Mouse (Mus musculus) neural tube, embryonic 14.5 days (tissue): ENCODE measurements around the gene Mrpl4. TPM values are rescaled to one million over a fixed set of nuclear protein-coding genes. Genes with fewer than 3 reads are reported as not detected.

ENCODE experiments used
- microRNA counts: library from miRNA; unstranded; fragments of <30 nt; microRNA quantifications from one replicate; lab custom pipeline; 2016
- microRNA-seq: library from miRNA; unstranded; fragments of <30 nt; microRNA quantifications from one replicate; pipeline ENCODE4, GENCODE M21; 2016
- polyA plus RNA-seq: library from polyadenylated mRNA; unstranded; fragments of >200 nt; fragmentation: Nextera tagmentation; extraction: Ambion mirVana; gene quantifications from 2 replicates; pipeline ENCODE4 v1.2.1, GENCODE M21; 2014

Mrpl4 gene
- polyA plus RNA-seq, 1 experiment from 2014 or later, result 115 TPM

MicroRNAs within 50 kb of the gene (microRNA counts, 519-probe panel; counts per million panel counts)
- microRNA mmu-miR-1900 (lab: Ali Mortazavi, UCI), result not detected

Small RNA genes lying within 50 kb of the gene (microRNA-seq; reads per million reads assigned to microRNA genes)
- gene Mir1900, result not detected

Other genes starting within 250 kb of the Mrpl4 start
- 0.76 and 0.98 TPM in 2 replicates for gene Col5a3, start 187.7 kb upstream of the Mrpl4 start, polyA plus RNA-seq
- gene Rdh8, start 184.2 kb upstream of the Mrpl4 start, polyA plus RNA-seq, result not detected in 2 replicates
- gene A230050P20Rik, start 134.1 kb upstream of the Mrpl4 start, polyA plus RNA-seq, result 4.3 and 7.2 TPM in 2 replicates
- gene Angptl6, start 123.0 kb upstream of the Mrpl4 start, polyA plus RNA-seq, result 11.1 and 14.5 TPM in 2 replicates
- gene Ppan, start 114.6 kb upstream of the Mrpl4 start, polyA plus RNA-seq, result 41.7 and 49.0 TPM in 2 replicates
- gene Eif3g, start 104.1 kb upstream of the Mrpl4 start, polyA plus RNA-seq, result 226 and 228 TPM in 2 replicates
- gene Dnmt1, start 42.9 kb upstream of the Mrpl4 start, polyA plus RNA-seq, result 41.1 and 42.7 TPM in 2 replicates
- 7.4 and 8.7 TPM in 2 replicates for gene S1pr2, start 26.0 kb upstream of the Mrpl4 start, polyA plus RNA-seq
- 1.4 and 3.6 TPM in 2 replicates for gene Icam1, start 13.2 kb downstream of the Mrpl4 start, polyA plus RNA-seq
- 0.27 TPM in 1 of 2 replicates, not detected in the other for gene Icam4, start 26.6 kb downstream of the Mrpl4 start, polyA plus RNA-seq
- 1.3 and 1.6 TPM in 2 replicates for gene Icam5, start 29.3 kb downstream of the Mrpl4 start, polyA plus RNA-seq
- 1.2 and 2.7 TPM in 2 replicates for gene Zglp1, start 64.4 kb downstream of the Mrpl4 start, polyA plus RNA-seq
- gene Gm49373, start 70.4 kb downstream of the Mrpl4 start, polyA plus RNA-seq, result 1.7 and 1.8 TPM in 2 replicates
- 62.7 and 73.5 TPM in 2 replicates for gene Fdx1l, start 70.9 kb downstream of the Mrpl4 start, polyA plus RNA-seq
- 0.88 and 1.5 TPM in 2 replicates for gene Gm38431, start 89.3 kb downstream of the Mrpl4 start, polyA plus RNA-seq
- gene Raver1, start 89.3 kb downstream of the Mrpl4 start, polyA plus RNA-seq, result 29.4 and 35.2 TPM in 2 replicates
- gene Tyk2, start 128.5 kb downstream of the Mrpl4 start, polyA plus RNA-seq, result 7.9 and 10.2 TPM in 2 replicates
- gene Cdc37, start 147.2 kb downstream of the Mrpl4 start, polyA plus RNA-seq, result 190 and 219 TPM in 2 replicates
- gene Pde4a, start 163.0 kb downstream of the Mrpl4 start, polyA plus RNA-seq, result 27.5 and 35.3 TPM in 2 replicates
- gene Keap1, start 236.6 kb downstream of the Mrpl4 start, polyA plus RNA-seq, result 34.2 and 43.6 TPM in 2 replicates
- 4.2 and 5.0 TPM in 2 replicates for gene S1pr5, start 245.7 kb downstream of the Mrpl4 start, polyA plus RNA-seq